Mouse (Mus musculus) embryonic facial prominence, embryonic 10.5 days (tissue): Measurements from ENCODE around the gene Slc22a16. TPM values are rescaled to one million over a fixed set of nuclear protein-coding genes. Genes with fewer than 3 reads are reported as not detected.

Experiments used
- DNase-seq: peaks from one replicate; pipeline ENCODE4 v3.0.0-alpha.2; 2017; ENCODE audit warnings: low spot score
- H3K27ac ChIP-seq: fragments of 300-500 bp; sonication (generic); replicated peaks from 2 replicates; pipeline ENCODE4 v1.5.1; 2016; ENCODE audit warnings: mild to moderate bottlenecking
- H3K27me3 ChIP-seq: fragments of 300-500 bp; sonication (generic); replicated peaks from 2 replicates; pipeline ENCODE4 v1.6.1; 2016; ENCODE audit warnings: low read depth, mild to moderate bottlenecking; ENCODE audit not compliant: poor library complexity, severe bottlenecking
- H3K36me3 ChIP-seq: fragments of 300-500 bp; sonication (generic); replicated peaks from 2 replicates; pipeline ENCODE4 v1.6.1; 2016; ENCODE audit warnings: mild to moderate bottlenecking, moderate library complexity
- H3K4me1 ChIP-seq: fragments of 300-500 bp; sonication (generic); 2 replicates; pipeline ENCODE4 v1.6.1; 2016
- H3K4me3 ChIP-seq: fragments of 300-500 bp; sonication (generic); 2 replicates; pipeline ENCODE4 v1.5.1; 2016; ENCODE audit warnings: mild to moderate bottlenecking, moderate library complexity
- H3K9me3 ChIP-seq: fragments of 300-500 bp; sonication (generic); 2 replicates; pipeline ENCODE4 v1.6.1; 2016; ENCODE audit warnings: mild to moderate bottlenecking
- WGBS: fragments of 180-500 bp; shearing (Covaris S2); methylation state at CpG from one replicate; pipeline ENCODE4 v1.1.7; 2016; 5-methylcytosine and 5-hydroxymethylcytosine counted together
- polyA plus RNA-seq: library from polyadenylated mRNA; unstranded; fragments of >200 nt; fragmentation: Nextera tagmentation; extraction: Ambion mirVana; gene quantifications from 2 replicates; pipeline ENCODE4 v1.2.1, GENCODE M21; 2016

Slc22a16 gene
- polyA plus RNA-seq, 1 experiment from 2014 or later = not detected

GRCm38 (mm10) chr10:40648776-40649175, 78.6 kb downstream of the Slc22a16 start:
- Histone ChIP-seq H3K27ac (no peak overlapping the region), H3K4me1 (no peaks in the 10 kb centered on the region; the same call in 1 of the 2 replicates), H3K4me3 (no peak overlapping the region), H3K9me3 (peaks cover 22% of the 10 kb centered on the region), H3K27me3 (peaks cover 5% of the 10 kb centered on the region; the same call in 1 of the 2 replicates), H3K36me3 (no peaks in the 10 kb centered on the region)
- no peak for DNase-seq
- WGBS = 92% methylated on average over 12 of the region's 12 CpGs

- no peak overlapping the region for H3K4me3 ChIP-seq
- WGBS = 36% methylated on average over 4 of the region's 4 CpGs
- H3K36me3 ChIP-seq = no peaks in the 10 kb centered on the region
- peaks cover 5% of the 10 kb centered on the region; the same call in 1 of the 2 replicates for H3K27me3 ChIP-seq
- H3K9me3 ChIP-seq = peaks cover 22% of the 10 kb centered on the region
- no peak for DNase-seq
- no peaks in the 10 kb centered on the region; the same call in 1 of the 2 replicates for H3K4me1 ChIP-seq
- no peak overlapping the region for H3K27ac ChIP-seq
Measured at GRCm38 (mm10) chr10:40649634-40650033, 79.5 kb downstream of the Slc22a16 start.

GRCm38 (mm10) chr10:40651676-40652075, 81.5 kb downstream of the Slc22a16 start:
- H3K9me3 ChIP-seq = peaks cover 13% of the 10 kb centered on the region; the same call in 1 of the 2 replicates
- no peaks in the 10 kb centered on the region for H3K27me3 ChIP-seq
- H3K4me3 ChIP-seq = no peak overlapping the region
- H3K27ac ChIP-seq = no peak overlapping the region
- WGBS = 90% methylated on average over 2 of the region's 2 CpGs
- H3K4me1 ChIP-seq = no peaks in the 10 kb centered on the region; the same call in 1 of the 2 replicates
- no peaks in the 10 kb centered on the region for H3K36me3 ChIP-seq
- DNase-seq = no peak

Other genes with a start within 250 kb of the Slc22a16 start
- gene Cdk19, start 230.8 kb upstream of the Slc22a16 start, polyA plus RNA-seq = 6.0 and 7.8 TPM in 2 replicates
- gene Ddo, start 59.7 kb downstream of the Slc22a16 start, polyA plus RNA-seq = 0.10 and 0.21 TPM in 2 replicates
- gene Mettl24, start 112.9 kb downstream of the Slc22a16 start, polyA plus RNA-seq = 0.92 and 1.5 TPM in 2 replicates